Mouse (Mus musculus): Measurements from ENCODE around the gene Arid1b.

Arid1b gene

GRCm38 (mm10) chr17:5327480-5328180 is 333.5 kb downstream of the Arid1b start:
- DNase-seq, result no peak

DNA sequence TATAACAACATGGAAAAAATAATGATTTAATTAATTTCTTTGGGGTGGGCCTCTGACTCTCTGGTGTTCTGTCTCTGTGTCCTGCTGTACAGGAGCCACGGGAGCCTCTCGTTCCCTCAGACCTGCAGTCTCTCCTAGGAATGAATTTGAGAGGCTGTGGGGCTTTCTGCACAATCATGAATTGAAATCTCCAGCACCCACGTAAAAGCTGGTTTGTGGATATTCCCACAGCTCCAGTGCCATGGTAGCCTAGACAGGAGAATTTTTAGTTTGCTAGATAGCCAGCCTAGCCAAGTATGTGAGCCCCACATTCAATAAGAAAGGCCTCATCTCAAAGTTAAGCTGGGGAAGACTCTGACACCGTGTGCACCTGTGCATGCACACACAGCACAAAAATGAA is 335.3 kb downstream of the Arid1b start:
- DNase-seq, result no peak

- no peak for DNase-seq
Observed at GRCm38 (mm10) chr17:5330063-5330462, 335.9 kb downstream of the Arid1b start.

DNA sequence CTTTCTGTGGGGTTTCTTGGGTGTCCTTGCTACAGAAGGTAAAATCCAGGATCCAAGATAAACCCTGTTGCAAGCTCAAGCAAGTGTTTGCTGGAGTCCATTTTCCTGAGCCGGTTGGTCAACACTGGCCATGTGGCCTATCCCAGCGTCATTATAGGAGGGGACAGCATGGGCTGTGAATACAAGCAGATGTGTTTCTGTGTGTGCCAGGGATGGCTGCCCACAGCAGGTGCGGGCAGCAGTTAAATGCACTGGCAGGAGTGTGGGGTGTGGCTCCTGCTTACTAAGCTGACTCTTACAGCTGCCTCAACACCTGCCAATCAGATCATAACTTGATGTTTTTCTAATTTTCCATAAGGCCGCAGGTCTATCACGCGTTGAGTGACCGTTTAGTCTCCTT is 336.5 kb downstream of the Arid1b start:
- DNase-seq, result no peak

DNA sequence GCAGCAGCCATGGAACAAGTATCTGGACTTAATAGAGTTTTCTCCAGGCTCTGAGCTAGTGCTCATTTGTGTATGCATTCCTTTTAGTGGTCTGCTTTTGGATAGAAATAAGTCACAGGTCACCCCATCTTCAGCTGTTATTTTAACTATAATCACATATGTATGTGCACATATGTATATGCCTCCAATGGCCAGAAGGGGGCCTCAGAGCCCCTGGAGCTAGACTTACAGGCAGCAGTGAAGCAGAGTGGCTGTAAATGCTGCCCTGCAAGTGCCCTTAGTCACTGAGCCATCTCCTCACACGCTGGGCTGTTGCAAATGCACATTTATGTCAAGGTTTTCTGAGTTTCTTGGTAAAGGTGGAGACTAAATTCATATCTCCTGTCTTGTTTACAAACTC is 337.3 kb downstream of the Arid1b start:
- peak in 1 of 2 experiments; percentile 46 for DNase-seq

GRCm38 (mm10) chr17:5334567-5334966 is 340.4 kb downstream of the Arid1b start:
- DNase-seq, result no peak

GRCm38 (mm10) chr17:5344426-5344825 is 350.3 kb downstream of the Arid1b start:
- no peak for DNase-seq

GRCm38 (mm10) chr17:5345810-5346209 is 351.7 kb downstream of the Arid1b start:
- DNase-seq, result no peak

GRCm38 (mm10) chr17:5352901-5353300 is 358.8 kb downstream of the Arid1b start:
- DNase-seq, result peak; percentile 86 to 87

GRCm38 (mm10) chr17:5360759-5361158 is 366.6 kb downstream of the Arid1b start:
- no peak for DNase-seq

DNA sequence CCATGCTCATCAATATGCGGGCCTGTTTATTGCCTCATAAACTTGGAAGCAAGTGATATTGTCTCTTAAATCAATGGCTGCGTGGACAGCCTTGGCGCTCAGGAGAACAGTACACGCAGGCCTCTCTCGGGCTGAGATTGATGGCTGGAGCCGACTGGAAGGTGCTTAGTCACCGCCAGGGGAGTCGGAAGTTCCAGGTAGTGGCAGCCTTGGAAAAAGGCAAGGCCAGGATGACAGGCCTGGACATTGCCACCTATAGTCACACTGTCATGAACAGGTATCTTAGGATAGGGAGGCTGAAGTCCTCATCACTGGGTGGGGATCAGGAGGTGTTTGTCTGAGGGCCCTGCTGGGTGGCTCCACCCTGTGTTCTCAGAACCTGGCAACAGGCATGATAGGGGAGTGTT is 371.9 kb downstream of the Arid1b start:
- DNase-seq, result no peak

- no peak for DNase-seq
Observed at GRCm38 (mm10) chr17:5371032-5371431, 376.9 kb downstream of the Arid1b start.

DNA sequence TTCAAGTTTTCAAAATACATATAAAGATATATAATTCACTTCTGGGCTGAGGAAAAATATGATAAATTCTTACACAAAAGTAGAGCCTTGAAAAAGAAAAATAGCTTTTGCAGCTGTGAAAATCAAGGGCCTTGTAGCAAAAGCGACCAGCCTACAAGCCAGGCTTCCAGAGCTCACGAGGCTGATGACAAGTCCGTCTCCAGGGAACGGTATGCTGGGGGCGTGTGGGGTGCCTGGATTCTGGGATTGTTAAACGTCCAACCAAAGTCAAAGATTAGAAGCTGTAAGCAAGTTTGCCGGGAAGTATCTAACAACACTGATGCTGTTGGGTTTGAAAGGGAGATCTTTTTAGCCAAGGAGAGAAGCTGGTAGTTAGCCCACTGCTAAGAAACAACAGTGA is 377.4 kb downstream of the Arid1b start:
- DNase-seq, result no peak

DNA sequence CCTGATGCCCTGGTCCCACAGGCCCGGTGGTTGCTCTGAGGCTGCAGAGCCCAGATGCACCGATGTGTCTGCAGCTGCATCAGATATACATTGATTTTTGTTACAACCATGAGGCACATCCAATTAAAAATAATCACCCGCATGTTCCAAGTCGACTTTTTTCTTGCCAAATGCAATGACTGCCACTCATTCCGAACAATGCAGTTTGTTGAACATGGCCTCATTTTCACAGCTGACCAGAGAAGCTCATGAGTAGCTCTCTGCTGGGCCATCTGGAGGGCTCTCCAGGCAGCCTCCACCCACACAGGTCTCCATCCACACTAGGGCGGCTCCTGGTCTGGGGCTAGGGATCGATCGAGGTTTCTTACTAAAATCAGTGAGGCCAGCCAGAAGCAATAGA is 378.8 kb downstream of the Arid1b start:
- no peak for DNase-seq

DNA sequence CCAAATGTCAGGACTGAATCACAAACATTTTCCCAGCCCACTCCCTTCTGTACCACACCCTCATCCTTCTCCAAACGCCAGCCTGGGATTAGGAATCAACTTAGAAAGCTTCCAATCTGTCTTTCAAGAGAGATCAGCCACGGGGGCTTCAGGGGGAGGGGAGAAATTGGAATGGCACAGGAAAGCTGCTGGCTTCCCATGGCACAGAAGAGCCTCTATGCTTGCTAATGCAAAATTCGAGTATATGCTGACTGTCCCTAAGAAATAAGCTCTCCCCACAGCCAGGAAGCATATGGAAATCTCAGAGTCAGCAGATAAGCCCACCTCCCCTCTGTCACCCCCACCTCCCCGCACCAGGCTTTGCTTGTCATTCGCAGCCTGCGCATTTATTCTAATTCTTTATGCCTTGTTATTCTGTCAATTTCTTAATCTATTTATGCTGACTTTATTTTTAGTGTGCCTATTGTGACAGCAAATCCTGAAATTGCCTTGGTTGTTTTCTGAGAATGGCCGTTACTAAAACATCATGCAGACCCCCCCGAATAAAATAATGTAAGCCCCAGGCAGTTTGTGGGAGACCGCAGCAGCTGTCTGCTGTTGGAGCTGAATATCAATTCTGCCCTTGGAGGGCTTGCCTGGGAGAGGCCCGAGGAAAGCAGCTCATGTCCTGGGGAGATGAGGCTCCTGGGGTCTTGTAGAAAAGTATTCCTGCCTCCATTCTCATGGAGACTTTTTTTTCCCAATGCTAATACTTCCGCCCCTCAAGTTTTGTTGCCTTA is 383.2 kb downstream of the Arid1b start:
- no peak for DNase-seq

DNA sequence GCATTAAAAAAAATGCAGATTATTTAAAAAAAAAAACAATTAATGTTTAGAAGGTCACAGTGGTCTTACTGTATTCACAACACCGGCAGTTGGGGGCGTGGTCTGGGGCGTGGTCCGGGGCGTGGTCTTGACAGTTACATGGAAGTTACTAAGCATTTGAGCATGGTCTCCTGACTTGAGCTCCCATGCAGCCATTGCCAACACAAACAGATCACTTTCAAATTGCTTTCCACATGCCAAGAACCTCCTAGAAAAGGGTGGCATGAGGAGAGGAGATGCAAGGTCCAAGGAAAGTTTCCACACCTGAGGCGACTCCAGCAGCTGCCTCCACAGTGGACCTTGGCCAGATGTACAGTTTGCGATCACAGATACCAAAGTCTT is 383.8 kb downstream of the Arid1b start:
- DNase-seq, result peak; percentile 36 to 48

DNA sequence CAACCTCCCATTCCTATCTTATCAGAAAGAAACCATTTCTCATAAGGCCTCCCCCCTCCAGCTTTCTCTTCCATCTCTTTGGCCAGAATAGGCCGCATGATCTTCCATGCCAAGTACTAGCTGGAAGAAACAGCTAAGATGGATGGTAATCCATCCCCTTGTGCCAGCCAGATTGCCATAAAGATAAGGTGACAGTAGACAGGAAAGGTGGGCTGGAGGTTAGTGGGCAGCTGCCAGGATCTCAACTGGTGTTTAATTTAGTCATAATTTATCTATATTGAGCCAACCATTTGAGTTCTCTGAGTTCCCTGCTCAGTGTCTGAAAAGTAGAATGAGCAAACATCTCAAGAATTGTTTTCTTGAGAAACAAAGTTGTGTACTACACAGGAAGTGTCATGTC is 391.6 kb downstream of the Arid1b start:
- no peak for DNase-seq

- peak; percentile 67 to 73 for DNase-seq
Observed at GRCm38 (mm10) chr17:5386885-5387545, 392.9 kb downstream of the Arid1b start.

- DNase-seq, result no peak
Observed at GRCm38 (mm10) chr17:5388351-5388750, 394.2 kb downstream of the Arid1b start.

DNA sequence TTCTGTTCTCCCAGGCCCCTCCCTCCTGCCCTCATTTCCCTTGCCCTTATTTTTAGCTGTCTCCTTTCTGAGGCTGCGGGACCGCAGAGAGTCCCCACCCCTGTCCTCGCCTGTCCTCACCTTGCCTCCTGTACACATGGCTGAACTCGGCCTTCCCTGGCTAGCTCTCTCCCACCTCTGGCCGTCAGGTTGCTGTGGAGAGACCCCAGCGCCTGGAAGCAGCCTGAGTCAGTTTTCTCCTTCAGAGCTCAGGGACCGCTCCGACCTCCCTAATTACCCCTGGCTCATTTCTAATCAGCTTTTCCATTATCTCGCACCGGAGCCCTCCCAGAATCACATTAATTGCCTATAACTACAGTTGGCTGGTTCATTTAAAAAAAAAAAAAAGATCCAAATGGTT is 396.6 kb downstream of the Arid1b start:
- no peak for DNase-seq

DNA sequence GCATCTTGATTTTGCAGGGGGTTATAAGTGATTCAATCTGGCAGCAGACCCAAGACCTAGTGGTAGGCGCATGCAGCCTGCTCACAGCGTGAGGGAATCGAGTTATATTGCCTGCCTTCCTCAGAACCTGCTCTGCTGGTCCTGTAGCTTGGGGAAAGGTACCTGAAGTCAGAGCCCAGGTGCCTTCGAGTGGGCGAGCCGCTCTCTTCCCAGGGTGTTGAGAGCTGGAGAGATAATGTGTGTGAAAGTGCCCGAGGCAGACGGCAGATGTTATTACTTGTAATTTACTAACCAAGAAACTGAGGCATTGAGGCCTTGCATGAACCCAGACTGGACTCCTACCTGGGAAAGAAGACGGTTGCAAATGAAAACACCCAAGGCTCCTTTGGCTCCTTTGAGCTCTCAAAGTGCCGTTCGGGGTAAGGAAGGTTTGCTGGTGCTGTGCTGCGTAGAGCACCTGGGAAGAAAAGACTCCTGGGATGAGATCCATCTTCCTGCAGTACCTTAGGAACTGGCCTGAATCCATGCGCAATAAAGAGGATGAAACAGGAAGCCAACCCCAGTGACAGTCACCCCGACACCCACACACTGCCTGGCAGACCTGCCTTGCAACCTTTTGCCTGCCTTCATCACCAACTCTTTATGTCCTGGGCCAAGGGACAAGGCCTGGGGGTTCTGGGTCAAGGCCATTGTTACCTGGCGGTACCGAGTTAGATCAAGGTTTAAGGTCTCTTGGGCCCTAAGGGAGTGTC is 401.5 kb downstream of the Arid1b start:
- DNase-seq, result no peak

DNA sequence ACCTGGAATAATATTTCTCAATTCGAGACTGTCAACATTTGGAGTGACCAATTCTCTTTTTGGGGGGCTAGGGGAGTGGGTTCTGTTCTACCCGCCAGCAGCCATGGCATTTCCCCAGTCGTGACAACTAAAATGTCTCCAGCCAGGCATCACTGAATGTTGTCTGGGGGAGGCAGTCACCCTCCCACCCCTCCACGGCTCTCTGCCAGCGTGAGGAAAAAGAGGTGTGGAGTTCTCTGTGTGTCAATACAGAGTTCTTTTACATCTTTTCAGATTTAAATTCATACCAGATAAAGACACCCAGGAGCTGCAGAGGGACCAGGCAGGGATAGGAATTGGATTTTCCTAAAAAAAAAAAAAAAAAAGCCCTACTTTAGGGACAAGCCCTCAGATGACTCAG is 402.1 kb downstream of the Arid1b start:
- no peak for DNase-seq

Measured in cerebellum, postnatal 10 days (tissue).